Mouse (Mus musculus): ENCODE measurements around the gene Sf3b5. TPM values are rescaled to one million over a fixed set of nuclear protein-coding genes. Genes with fewer than 3 reads are reported as not detected.
A peak's percentile ranks its signal among the peaks of the same experiment; 100 is the strongest.

The Sf3b5 gene
- total RNA-seq (2012; rRNA removed) (49.1 and 49.6 TPM in 2 replicates), total RNA-seq (2014; rRNA removed) (41.8 and 51.3 TPM in 2 replicates), polyA plus RNA-seq (2012; ENCODE audit: insufficient read length, low read depth) (36.6 and 41.9 TPM in 2 replicates)

DNA sequence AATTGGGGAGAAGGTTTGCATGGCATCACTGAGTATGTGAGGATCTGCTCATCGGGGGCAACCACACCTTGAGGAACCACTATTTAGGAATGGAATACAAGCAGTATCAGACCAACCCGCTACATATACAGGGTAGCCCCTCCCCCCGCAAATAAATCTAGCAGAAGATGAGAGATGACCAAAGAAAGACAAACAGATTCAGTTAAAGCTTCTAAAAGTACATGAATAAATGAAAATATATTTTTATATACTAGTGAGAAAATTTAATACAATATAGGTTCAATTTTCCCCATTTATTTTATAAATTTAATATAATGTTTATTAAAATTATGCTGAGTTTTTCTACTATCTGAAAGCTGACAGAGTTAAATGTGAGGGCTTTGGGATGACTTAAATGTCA is at the start of gene Sf3b5:
Sf3b5 (plus strand) TSS at position 301 of the 400 bp plus-strand sequence.
- Histone ChIP-seq H3K4me1 (ENCODE audit: control insufficient read depth in 1 of 2, insufficient read depth in 2 of 2) (peaks cover 5 to 14% of the 10 kb centered on the region in 2 experiments; a peak in 3 of 4 replicates), H3K27ac (ENCODE audit: insufficient read depth, low read depth) (no peak within 1 kb of the TSS), H3K4me3 (replicated peaks in 1 of 3; ENCODE audit: low read depth in 2 of 3, low read length in 2 of 3, poor library complexity in 1 of 3) (no peak within 1 kb of the TSS), H3K36me3 (replicated peaks in 1 of 2; ENCODE audit: control insufficient read depth in 1 of 2, insufficient read depth in 1 of 2, low read length in 1 of 2) (peaks cover 0 to 8% of the 10 kb centered on the region in 2 experiments), H3K27me3 (replicated peaks) (no peaks in the 10 kb centered on the region), H3K9me3 (replicated peaks; ENCODE audit: low read length) (no peaks in the 10 kb centered on the region), H3K9ac (ENCODE audit: insufficient read depth, low read depth) (no peak within 1 kb of the TSS), H3K4me2 (ENCODE audit: insufficient read depth, low read depth, poor library complexity, severe bottlenecking) (no peak within 1 kb of the TSS), H3K79me2 (replicated peaks; ENCODE audit: control insufficient read depth, extremely low read depth, insufficient read depth, poor library complexity, severe bottlenecking) (peaks cover 15% of the 10 kb centered on the region)
- dilution Hi-C loops (cut with MboI; ENCODE audit: extremely low pct_ligation_motif_present, extremely low pct_unique_long_range_greater_than_20kb, low sequenced_read_pairs) (no loop called here), in situ Hi-C loops (cut with MboI; ENCODE audit: low pct_ligation_motif_present, low pct_unique_long_range_greater_than_20kb, low sequenced_read_pairs) (no loop called here)
- TF ChIP-seq JUND (conservative IDR thresholded peaks at IDR 0.05; ENCODE audit: low read depth, low read length) (no peak), CTCF (conservative IDR thresholded peaks at IDR 0.05 in 1 of 2, IDR thresholded peaks at IDR 0.05 in 1 of 2; ENCODE audit: low read depth in 2 of 2, low read length in 2 of 2) (no peak), MAX (IDR thresholded peaks at IDR 0.05; ENCODE audit: low read length) (no peak), CHD1 (IDR thresholded peaks at IDR 0.05; ENCODE audit: low read depth, low read length) (no peak), EP300 (IDR thresholded peaks at IDR 0.05; ENCODE audit: low read length) (no peak), ETS1 (conservative IDR thresholded peaks at IDR 0.05; ENCODE audit: low read depth, low read length) (no peak), ZC3H11A (IDR thresholded peaks at IDR 0.05; ENCODE audit: low read depth, low read length) (no peak), TBP (conservative IDR thresholded peaks at IDR 0.05; ENCODE audit: low read depth, low read length) (no peak), SMC3 (IDR thresholded peaks at IDR 0.05; ENCODE audit: low read depth, low read length) (no peak), RAD21 (IDR thresholded peaks at IDR 0.05; ENCODE audit: low read depth, low read length) (no peak), CHD2 (IDR thresholded peaks at IDR 0.05; ENCODE audit: low read length) (no peak), MAFK (IDR thresholded peaks at IDR 0.05; ENCODE audit: insufficient replicate concordance, low read length) (no peak), MAZ (IDR thresholded peaks at IDR 0.05; ENCODE audit: low read depth, low read length) (no peak), JUN (IDR thresholded peaks at IDR 0.05; ENCODE audit: insufficient read depth, low read depth, low read length) (no peak)
- DNase-seq (ENCODE audit: extremely low read depth) = no peak

DNA sequence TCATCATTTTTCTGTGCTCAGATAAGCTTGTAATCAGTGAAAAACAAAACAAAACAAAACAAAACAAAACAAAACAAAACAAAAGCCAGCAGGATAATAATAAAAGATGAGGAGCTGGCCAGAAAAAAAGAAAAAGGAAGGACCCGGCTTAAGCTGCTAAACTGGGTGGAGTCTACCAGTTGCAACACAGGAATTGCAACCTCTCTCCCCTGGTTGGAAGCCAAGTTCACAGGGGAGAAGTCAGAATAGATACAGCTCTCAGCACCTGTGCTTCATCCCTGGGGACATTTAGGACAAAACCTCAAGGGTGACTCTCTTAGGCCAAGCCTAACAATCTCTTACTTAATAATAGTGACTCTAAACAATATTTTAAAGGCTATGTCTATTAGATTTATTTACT is 49.3 kb upstream of the Sf3b5 start:
- Histone ChIP-seq H3K27me3 (replicated peaks) (no peaks in the 10 kb centered on the region), H3K79me2 (replicated peaks; ENCODE audit: control insufficient read depth, extremely low read depth, insufficient read depth, poor library complexity, severe bottlenecking) (peaks cover 60% of the 10 kb centered on the region), H3K4me3 (replicated peaks in 1 of 3; ENCODE audit: low read depth in 2 of 3, low read length in 2 of 3, poor library complexity in 1 of 3) (no peak overlapping the region), H3K9ac (ENCODE audit: insufficient read depth, low read depth) (no peak overlapping the region), H3K4me1 (ENCODE audit: control insufficient read depth in 1 of 2, insufficient read depth in 2 of 2) (peaks cover 12 to 45% of the 10 kb centered on the region in 2 experiments), H3K4me2 (ENCODE audit: insufficient read depth, low read depth, poor library complexity, severe bottlenecking) (no peak overlapping the region), H3K27ac (ENCODE audit: insufficient read depth, low read depth) (no peak overlapping the region), H3K36me3 (replicated peaks in 1 of 2; ENCODE audit: control insufficient read depth in 1 of 2, insufficient read depth in 1 of 2, low read length in 1 of 2) (peaks cover 21 to 50% of the 10 kb centered on the region in 2 experiments), H3K9me3 (replicated peaks; ENCODE audit: low read length) (peaks cover 8% of the 10 kb centered on the region)
- dilution Hi-C loops (cut with MboI; ENCODE audit: extremely low pct_ligation_motif_present, extremely low pct_unique_long_range_greater_than_20kb, low sequenced_read_pairs) = no loop called here
- in situ Hi-C loops (cut with MboI; ENCODE audit: low pct_ligation_motif_present, low pct_unique_long_range_greater_than_20kb, low sequenced_read_pairs) = no loop called here
- TF ChIP-seq ZC3H11A (IDR thresholded peaks at IDR 0.05; ENCODE audit: low read depth, low read length) = no peak
- no peak for TF ChIP-seq KAT2A (IDR thresholded peaks at IDR 0.05; ENCODE audit: insufficient replicate concordance, low read length)
- TF ChIP-seq PAX5 (IDR thresholded peaks at IDR 0.05; ENCODE audit: low read length) = no peak
- TF ChIP-seq SMC3 (IDR thresholded peaks at IDR 0.05; ENCODE audit: low read depth, low read length) = no peak
- no peak for TF ChIP-seq RCOR1 (conservative IDR thresholded peaks at IDR 0.05; ENCODE audit: low read depth, low read length)
- TF ChIP-seq MAZ (IDR thresholded peaks at IDR 0.05; ENCODE audit: low read depth, low read length) = no peak
- TF ChIP-seq POLR2AphosphoS2 (IDR thresholded peaks at IDR 0.05; ENCODE audit: low read depth, low read length) = no peak
- TF ChIP-seq NELFE (IDR thresholded peaks at IDR 0.05; ENCODE audit: low read depth, low read length) = no peak
- TF ChIP-seq SIN3A (IDR thresholded peaks at IDR 0.05; ENCODE audit: low read length) = no peak
- TF ChIP-seq MAFK (IDR thresholded peaks at IDR 0.05; ENCODE audit: insufficient replicate concordance, low read length) = no peak
- TF ChIP-seq CHD1 (IDR thresholded peaks at IDR 0.05; ENCODE audit: low read depth, low read length) = no peak
- no peak for TF ChIP-seq ZMIZ1 (IDR thresholded peaks at IDR 0.05; ENCODE audit: low read depth, low read length)
- TF ChIP-seq UBTF (IDR thresholded peaks at IDR 0.05; ENCODE audit: low read depth, low read length) = no peak
- no peak for TF ChIP-seq JUND (conservative IDR thresholded peaks at IDR 0.05; ENCODE audit: low read depth, low read length)
- TF ChIP-seq E2F4 (IDR thresholded peaks at IDR 0.05; ENCODE audit: insufficient replicate concordance, low read depth, low read length) = no peak
- TF ChIP-seq ZKSCAN1 (IDR thresholded peaks at IDR 0.05; ENCODE audit: borderline replicate concordance, low read depth, low read length) = no peak
- no peak for TF ChIP-seq ELF1 (IDR thresholded peaks at IDR 0.05; ENCODE audit: low read depth, low read length)
- no peak for TF ChIP-seq NRF1 (IDR thresholded peaks at IDR 0.05; ENCODE audit: low read depth, low read length)
- DNase-seq (ENCODE audit: extremely low read depth) = peak; percentile 38

Data from CH12.LX (cell line).